Mouse (Mus musculus) cerebellum, adult 2 months (tissue): ENCODE measurements at regions not wholly inside any gene's neighbourhood (a gene's known extent, or its start where the extent isn't known, plus 50 kb on each side); places are given as distances from the start of the nearest gene placed in this dataset.

Experiments used
- DNase-seq, 2 experiments: peaks; one replicate each; pipeline ENCODE4 v3.0.0; 2021
- H3K27ac ChIP-seq: fragments of 200-500 bp; 2 replicates; pipeline ENCODE4 v1.5.1; 2012; ENCODE audit warnings: low read length, control low read depth, inconsistent platforms; ENCODE audit not compliant: insufficient read depth
- H3K27me3 ChIP-seq: fragments of 200-500 bp; 2 replicates; pipeline ENCODE4 v1.6.1; 2012; ENCODE audit warnings: inconsistent platforms, mild to moderate bottlenecking, low read length, moderate library complexity; ENCODE audit not compliant: control insufficient read depth, insufficient read depth
- H3K4me1 ChIP-seq: fragments of 200-500 bp; 2 replicates; pipeline ENCODE4 v1.6.1; 2011; ENCODE audit warnings: low read length; ENCODE audit not compliant: control insufficient read depth, insufficient read depth
- H3K4me3 ChIP-seq: fragments of 200-500 bp; replicated peaks from 2 replicates; pipeline ENCODE3; 2011; ENCODE audit warnings: mild to moderate bottlenecking, low read depth, low read length, control low read depth; ENCODE audit not compliant: insufficient read depth
- CTCF ChIP-seq: fragments of 200-500 bp; IDR thresholded peaks from 2 replicates; pipeline ENCODE4 v1.5.1; 2011; ENCODE audit warnings: low read depth, mild to moderate bottlenecking, control low read depth, low read length, moderate library complexity, borderline replicate concordance; ENCODE audit not compliant: insufficient read depth
- POLR2A ChIP-seq: fragments of 200-500 bp; IDR thresholded peaks from 2 replicates; pipeline ENCODE4 v1.6.1; 2011; ENCODE audit warnings: low read length, control low read depth, borderline replicate concordance; ENCODE audit not compliant: insufficient read depth
- WGBS: fragments of 180-500 bp; shearing (Covaris S2); methylation state at CpG from one replicate; pipeline ENCODE4 v1.1.7; 2018; 5-methylcytosine and 5-hydroxymethylcytosine counted together

DNA sequence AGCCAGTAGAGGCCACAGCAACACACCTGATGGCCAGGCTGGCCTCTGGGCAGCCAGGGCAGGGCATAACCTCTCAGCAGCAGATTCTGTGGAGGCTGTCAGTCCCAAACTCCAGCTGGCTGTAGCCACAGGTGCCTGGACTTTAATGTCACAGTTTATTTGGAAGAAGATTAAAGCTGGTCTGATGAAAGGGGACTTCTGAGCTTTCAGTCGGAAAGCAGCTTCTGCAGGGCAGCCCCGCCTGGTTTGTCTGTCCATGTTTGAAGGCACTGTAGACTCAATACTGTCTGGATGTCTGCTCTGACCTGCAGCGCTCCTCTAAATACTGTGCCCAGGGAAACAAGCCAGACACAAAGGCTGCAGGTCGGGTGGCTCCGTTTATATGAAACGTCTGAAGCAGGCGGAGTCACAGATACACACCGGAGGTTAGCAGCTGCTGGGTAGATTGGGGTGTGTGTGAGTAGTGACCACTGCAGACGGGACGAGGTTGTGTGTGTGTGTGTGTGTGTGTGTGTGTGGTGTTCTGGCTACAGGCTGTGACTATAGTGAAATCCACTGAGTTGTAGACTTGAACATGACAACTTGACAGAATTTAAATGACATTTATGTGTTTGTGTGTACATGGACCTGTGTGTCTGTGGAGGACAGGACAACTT lies 58.5 kb upstream of the Slc25a33 start:
- no peaks in the 10 kb centered on the region; the same call in 1 of the 2 replicates for H3K27me3 ChIP-seq
- TF ChIP-seq CTCF (no peak), POLR2A (no peak)
- no peak overlapping the region for H3K27ac ChIP-seq
- 52% methylated on average over 10 of the region's 10 CpGs for WGBS
- no peaks in the 10 kb centered on the region for H3K4me1 ChIP-seq
- no peak for DNase-seq
- no peak overlapping the region for H3K4me3 ChIP-seq

DNA sequence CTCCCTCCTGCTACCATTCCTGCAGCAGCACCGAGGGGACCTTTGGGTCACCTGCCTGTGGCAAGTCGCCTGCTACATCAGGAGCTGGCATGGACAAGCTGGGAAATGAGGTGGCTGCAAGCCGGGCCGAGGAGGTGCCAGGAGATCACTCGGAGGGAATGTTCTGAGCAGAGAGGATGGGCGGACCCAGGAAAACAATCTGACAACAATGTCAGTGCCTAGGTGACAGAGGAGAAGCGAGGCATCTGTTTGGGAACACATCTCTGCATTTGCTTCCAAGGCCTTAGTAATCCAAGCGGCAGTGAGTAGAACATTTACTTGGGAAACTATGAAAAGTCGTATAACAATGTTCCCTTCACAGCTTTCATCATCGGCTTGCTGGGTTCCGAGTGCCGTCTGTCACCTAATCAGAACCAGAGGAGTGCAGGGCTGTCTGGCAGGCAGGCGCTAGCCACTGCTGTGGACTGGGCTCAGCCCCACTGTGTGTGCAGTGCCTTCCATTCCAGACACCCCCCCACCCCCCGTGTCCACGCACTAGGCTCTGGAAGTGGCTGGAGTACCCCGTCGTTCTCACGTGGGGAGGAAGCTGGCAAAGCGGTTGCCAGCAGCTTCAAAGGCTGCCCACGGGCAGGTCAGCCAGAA lies 56.6 kb upstream of the Slc25a33 start:
- Histone ChIP-seq H3K27me3 (no peaks in the 10 kb centered on the region; the same call in 1 of the 2 replicates), H3K4me3 (no peak overlapping the region), H3K4me1 (no peaks in the 10 kb centered on the region), H3K27ac (no peak overlapping the region)
- WGBS, result 23% methylated on average over 20 of the region's 20 CpGs
- no peak for DNase-seq
- no peak for TF ChIP-seq CTCF
- no peak for TF ChIP-seq POLR2A

DNA sequence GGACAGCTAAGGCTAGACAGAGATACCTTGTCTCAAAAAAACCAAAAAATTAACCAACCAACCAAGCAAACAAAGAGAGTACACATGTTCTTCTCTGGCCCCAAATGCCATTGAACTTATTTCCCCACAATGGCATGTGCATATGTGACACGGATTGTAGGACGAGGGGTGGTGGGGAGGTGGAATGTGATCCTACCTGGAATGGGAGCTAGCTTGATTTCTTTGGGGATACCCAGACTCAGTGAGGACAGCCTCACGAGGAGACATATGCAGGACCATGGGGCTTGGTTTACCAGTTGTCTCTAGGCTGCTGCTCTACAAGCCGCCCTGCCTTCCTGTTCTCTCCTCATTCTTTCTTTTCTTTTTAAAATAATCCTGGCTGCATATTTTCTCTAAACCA lies 55.9 kb upstream of the Slc25a33 start:
- WGBS, result 98% methylated on average over 4 of the region's 4 CpGs
- no peak for TF ChIP-seq CTCF
- no peak for TF ChIP-seq POLR2A
- H3K27me3 ChIP-seq, result no peaks in the 10 kb centered on the region; the same call in 1 of the 2 replicates
- no peak overlapping the region for H3K4me3 ChIP-seq
- no peak for DNase-seq
- H3K27ac ChIP-seq, result no peak overlapping the region
- H3K4me1 ChIP-seq, result no peaks in the 10 kb centered on the region

- no peak overlapping the region for H3K4me3 ChIP-seq
- no peak for TF ChIP-seq POLR2A
Measured at GRCm38 (mm10) chr4:149827784-149828183, 53.7 kb upstream of the Slc25a33 start.

More at GRCm38 (mm10) chr4:149827784-149828183, 53.7 kb upstream of the Slc25a33 start:
- no peaks in the 10 kb centered on the region; the same call in 1 of the 2 replicates for H3K27me3 ChIP-seq
- DNase-seq, result no peak
- no peaks in the 10 kb centered on the region for H3K4me1 ChIP-seq
- WGBS, result 94% methylated on average over 4 of the region's 4 CpGs
- no peak overlapping the region for H3K27ac ChIP-seq
